In genomic region chr9:3184343-3184742, GRCm38 (mm10) we compare ENCODE assay signal across 16 mouse cellular contexts.
"Had no signal": no experiment of that assay in that cellular context is flagged by ENCODE, and none has a peak within 500 bp of the region (broad histone marks: within the 10 kb centered on the region; RNA-seq: fewer than 3 reads in every experiment).

No protein-coding gene starts in this region.

- H3K9me3 ChIP-seq: stomach, embryonic 15.5 days had no signal

- DNase-seq: retina, postnatal 1 day; right cerebral cortex, adult 18-20 months; right cerebral cortex, postnatal 14 days; right cerebral cortex, postnatal 25 days; right cerebral cortex, postnatal 4 days; spleen, adult 18-20 months; thymus, adult 18-20 months; thymus, adult 2 months; thymus, postnatal 14 days; thymus, postnatal 25 days; thymus, postnatal 36 days; thymus, postnatal 4 days had no signal

- H3K4me3 ChIP-seq: neural tube, embryonic 13.5 days; neural tube, embryonic 15.5 days; stomach, embryonic 15.5 days had no signal

- H3K4me2 ChIP-seq: neural tube, embryonic 13.5 days; neural tube, embryonic 15.5 days; stomach, embryonic 15.5 days had no signal

- H3K4me1 ChIP-seq: neural tube, embryonic 13.5 days; neural tube, embryonic 15.5 days; stomach, embryonic 15.5 days had no signal

- H3K27ac ChIP-seq: neural tube, embryonic 13.5 days; neural tube, embryonic 15.5 days; stomach, embryonic 15.5 days; stomach, postnatal 0 days had no signal

- H3K27me3 ChIP-seq: neural tube, embryonic 13.5 days; neural tube, embryonic 15.5 days; stomach, embryonic 15.5 days had no signal

- H3K36me3 ChIP-seq: neural tube, embryonic 13.5 days; neural tube, embryonic 15.5 days; stomach, embryonic 15.5 days had no signal

- H3K9ac ChIP-seq: neural tube, embryonic 13.5 days; neural tube, embryonic 15.5 days; stomach, embryonic 15.5 days had no signal
